Mouse (Mus musculus): ENCODE results near the gene Nfya. TPM values are rescaled to one million over a fixed set of nuclear protein-coding genes. Genes with fewer than 3 reads are reported as not detected.

The Nfya gene
- polyA plus RNA-seq, 1 experiment, result 28.6 TPM

DNA sequence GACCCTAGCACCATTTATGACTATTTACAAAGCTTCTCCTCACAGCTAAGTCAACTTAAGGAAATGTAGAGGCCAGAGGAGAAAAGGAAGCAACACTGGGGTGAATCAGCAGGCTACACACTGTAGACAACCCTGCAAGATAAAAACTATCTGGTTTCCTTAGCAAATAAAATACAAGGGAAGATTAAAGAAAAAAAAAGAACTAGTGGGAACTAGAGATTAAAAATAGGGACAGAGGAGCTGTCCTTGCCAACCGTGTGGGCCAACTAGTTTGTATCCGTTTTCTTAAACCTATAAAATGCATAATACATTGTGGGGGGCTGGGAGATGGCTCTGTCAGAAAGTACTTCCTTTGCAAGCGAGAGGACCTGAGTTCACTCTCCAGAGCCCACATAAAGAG is 67.8 kb downstream of the Nfya start:
- H3K27ac ChIP-seq (ENCODE audit: control insufficient read depth, insufficient read depth, low read depth, low read length, poor library complexity), result no peak overlapping the region
- TF ChIP-seq CTCF (IDR thresholded peaks at IDR 0.05; ENCODE audit: control insufficient read depth, insufficient read depth, low read length), result no peak
- 25% methylated on average over 3 of the region's 3 CpGs for WGBS
- peaks cover 1% of the 10 kb centered on the region; the same call in 1 of the 2 replicates for H3K4me1 ChIP-seq (ENCODE audit: control insufficient read depth, insufficient read depth, low read length)
- H3K4me3 ChIP-seq (replicated peaks; ENCODE audit: control insufficient read depth, low read depth, low read length), result no peak overlapping the region

DNA sequence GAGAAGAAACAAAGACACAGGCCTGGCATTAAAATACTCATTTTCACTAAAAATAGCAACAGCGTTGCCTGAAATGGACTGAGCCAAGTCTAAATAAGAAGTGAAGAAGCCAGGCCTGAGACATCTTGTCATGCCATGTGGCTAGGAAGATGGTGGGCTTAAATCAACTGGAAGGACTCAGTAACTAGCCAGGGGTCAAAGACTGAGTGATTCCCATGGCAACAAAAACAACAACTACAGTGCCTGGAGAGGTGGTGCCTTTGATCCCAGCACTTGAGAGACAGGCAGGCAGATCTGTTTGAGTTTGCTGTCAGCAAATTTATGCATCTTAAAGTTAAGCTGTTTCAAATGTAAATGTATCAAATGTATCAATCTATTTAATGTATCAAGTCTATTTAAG is 69.4 kb downstream of the Nfya start:
- 86% methylated on average over 1 of the region's 1 CpGs for WGBS
- TF ChIP-seq POLR2A (IDR thresholded peaks at IDR 0.05; ENCODE audit: borderline replicate concordance, control insufficient read depth, low read depth, low read length) (no peak), CTCF (IDR thresholded peaks at IDR 0.05; ENCODE audit: control insufficient read depth, insufficient read depth, low read length) (no peak)
- Histone ChIP-seq H3K27ac (ENCODE audit: control insufficient read depth, insufficient read depth, low read depth, low read length, poor library complexity) (no peak overlapping the region), H3K4me1 (ENCODE audit: control insufficient read depth, insufficient read depth, low read length) (no peaks in the 10 kb centered on the region; the same call in 1 of the 2 replicates), H3K4me3 (replicated peaks; ENCODE audit: control insufficient read depth, low read depth, low read length) (no peak overlapping the region)

Other genes starting within 250 kb of the Nfya start
- 3.3 and 8.2 TPM in 2 replicates for gene A530064D06Rik, start 242.6 kb downstream of the Nfya start, polyA plus RNA-seq (2011; ENCODE audit: insufficient read depth, insufficient read length, low replicate concordance, missing spikeins)
- 3.8 and 11.7 TPM in 2 replicates for gene Trem1, start 177.1 kb downstream of the Nfya start, polyA plus RNA-seq (2011; ENCODE audit: insufficient read depth, insufficient read length, low replicate concordance, missing spikeins)
- gene Trem3, start 162.1 kb downstream of the Nfya start, polyA plus RNA-seq (2011; ENCODE audit: insufficient read depth, insufficient read length, low replicate concordance, missing spikeins), result 18.5 and 53.5 TPM in 2 replicates
- gene Treml4, start 145.6 kb downstream of the Nfya start, polyA plus RNA-seq (2011; ENCODE audit: insufficient read depth, insufficient read length, low replicate concordance, missing spikeins), result 5.4 and 21.2 TPM in 2 replicates
- gene Treml2, start 110.4 kb downstream of the Nfya start, polyA plus RNA-seq (2011; ENCODE audit: insufficient read depth, insufficient read length, low replicate concordance, missing spikeins), result 56.4 and 152 TPM in 2 replicates
- gene B430306N03Rik, start 93.8 kb downstream of the Nfya start, polyA plus RNA-seq (2011; ENCODE audit: insufficient read depth, insufficient read length, low replicate concordance, missing spikeins), result 14.0 and 32.4 TPM in 2 replicates
- 4.0 and 6.2 TPM in 2 replicates for gene Trem2, start 63.5 kb downstream of the Nfya start, polyA plus RNA-seq (2011; ENCODE audit: insufficient read depth, insufficient read length, low replicate concordance, missing spikeins)
- 58.8 and 115 TPM in 2 replicates for gene Treml1, start 50.0 kb downstream of the Nfya start, polyA plus RNA-seq (2011; ENCODE audit: insufficient read depth, insufficient read length, low replicate concordance, missing spikeins)
- gene Oard1, start 108 bp upstream of the Nfya start, polyA plus RNA-seq (2011; ENCODE audit: insufficient read depth, insufficient read length, low replicate concordance, missing spikeins), result 36.6 and 44.1 TPM in 2 replicates
- gene Apobec2, start 23.0 kb upstream of the Nfya start, polyA plus RNA-seq (2011; ENCODE audit: insufficient read depth, insufficient read length, low replicate concordance, missing spikeins), result 0.92 TPM in 1 of 2 replicates, not detected in the other
- gene Tspo2, start 41.6 kb upstream of the Nfya start, polyA plus RNA-seq (2011; ENCODE audit: insufficient read depth, insufficient read length, low replicate concordance, missing spikeins), result 307 and 314 TPM in 2 replicates
- gene Unc5cl, start 45.0 kb upstream of the Nfya start, polyA plus RNA-seq (2011; ENCODE audit: insufficient read depth, insufficient read length, low replicate concordance, missing spikeins), result 4.3 and 4.7 TPM in 2 replicates

Measured in bone marrow, adult 2 months (tissue).